In genomic region chr13:118029579-118029978, GRCm38 (mm10) we compare ENCODE assay signal across 21 mouse cellular contexts.
"Had no signal": no experiment of that assay in that cellular context is flagged by ENCODE, and none has a peak within 500 bp of the region (broad histone marks: within the 10 kb centered on the region; RNA-seq: fewer than 3 reads in every experiment).

No protein-coding gene starts in this region.

- ATAC-seq: inflammation-experienced regulatory T-cells, adult 6 months; intestine, embryonic 15.5 days; intestine, postnatal 0 days had no signal

- H3K4me3 ChIP-seq: heart, embryonic 10.5 days; heart, embryonic 12.5 days; hindbrain, embryonic 10.5 days; hindbrain, embryonic 12.5 days; intestine, embryonic 15.5 days; limb, embryonic 10.5 days; limb, embryonic 12.5 days; liver, embryonic 13.5 days had no signal

- DNase-seq: gastrocnemius, postnatal 25 days; heart, adult 18-20 months; heart, postnatal 10 days; heart, postnatal 4 days; kidney, adult 18-20 months; kidney, adult 8-10 months; kidney, postnatal 10 days; kidney, postnatal 25 days; kidney, postnatal 4 days; liver; liver, embryonic 13.5 days had no signal

- H3K27me3 ChIP-seq: heart, embryonic 12.5 days; hindbrain, embryonic 12.5 days; intestine, embryonic 15.5 days; limb, embryonic 12.5 days; liver, embryonic 13.5 days had no signal

- H3K36me3 ChIP-seq: heart, embryonic 10.5 days; heart, embryonic 12.5 days; hindbrain, embryonic 10.5 days; hindbrain, embryonic 12.5 days; intestine, embryonic 15.5 days; limb, embryonic 10.5 days; limb, embryonic 12.5 days; liver, embryonic 13.5 days had no signal

- H3K4me1 ChIP-seq: heart, embryonic 10.5 days; heart, embryonic 12.5 days; hindbrain, embryonic 12.5 days; intestine, embryonic 15.5 days; liver, embryonic 13.5 days had no signal

- H3K27ac ChIP-seq: heart, embryonic 10.5 days; hindbrain, embryonic 10.5 days; hindbrain, embryonic 12.5 days; hindbrain, embryonic 14.5 days; intestine, embryonic 15.5 days; limb, embryonic 10.5 days; limb, embryonic 12.5 days; liver, embryonic 13.5 days had no signal
